Mouse (Mus musculus): ENCODE results near the gene Cdk14.

Gene Cdk14

GRCm38 (mm10) chr5:4770609-4771008 is 649.5 kb downstream of the Cdk14 start:
- DNase-seq: no peak

GRCm38 (mm10) chr5:4767896-4768295 is 652.2 kb downstream of the Cdk14 start:
- DNase-seq: no peak

DNA sequence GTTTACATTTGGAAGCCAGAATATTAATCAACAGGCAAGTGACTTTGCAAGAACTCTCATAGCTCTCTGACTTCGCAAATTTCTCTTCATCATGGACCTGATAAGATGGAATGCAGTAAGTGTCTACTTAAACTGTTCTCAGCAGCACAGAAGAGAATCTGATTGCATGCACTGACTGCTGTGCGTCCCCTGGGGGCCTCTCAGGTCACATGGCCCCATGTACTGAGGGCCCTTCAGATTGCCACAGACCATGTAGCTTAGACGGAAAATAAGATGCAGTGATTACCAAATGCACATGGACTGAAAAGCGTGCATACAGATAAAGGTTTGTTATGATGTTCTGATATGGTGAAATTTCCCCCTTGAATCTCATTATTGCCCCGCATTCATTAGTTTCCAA is 653.4 kb downstream of the Cdk14 start:
- no peak for DNase-seq

GRCm38 (mm10) chr5:4761891-4762290 is 658.2 kb downstream of the Cdk14 start:
- DNase-seq: no peak

DNA sequence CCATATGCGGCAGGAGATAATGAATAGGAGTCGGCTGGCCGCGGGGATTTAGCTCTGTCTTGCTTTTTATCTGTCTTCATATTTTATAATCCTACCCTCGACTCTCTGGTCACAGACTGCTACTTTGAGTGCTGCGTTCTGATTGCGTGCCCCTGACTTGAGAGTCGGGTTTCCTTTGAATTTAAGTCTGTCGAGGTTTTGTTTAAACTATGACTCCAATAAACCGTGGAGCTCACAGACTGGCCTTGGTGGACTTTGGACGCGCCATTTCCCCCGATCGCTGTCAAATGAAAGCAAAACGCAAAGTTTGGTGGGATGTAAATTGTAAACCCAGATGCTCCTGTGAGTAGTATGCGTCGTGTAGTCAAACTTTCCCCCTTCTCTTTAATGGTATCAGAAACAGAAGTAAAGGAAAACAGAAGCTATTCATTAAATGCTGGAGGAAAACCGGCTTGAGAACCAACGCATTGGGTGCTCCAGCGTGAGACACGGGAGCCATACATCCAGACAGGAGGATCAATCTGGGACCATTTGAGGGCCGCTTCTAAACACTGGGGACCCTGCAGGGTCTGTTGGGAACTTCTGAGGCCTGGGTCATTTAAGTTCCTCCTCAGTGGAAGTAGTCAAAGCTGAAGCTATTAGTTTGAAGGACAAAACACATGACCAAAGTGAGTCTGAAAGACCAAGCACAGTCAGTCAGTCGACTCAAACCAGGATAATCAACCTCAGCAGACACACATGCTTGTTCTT is 661.6 kb downstream of the Cdk14 start:
- DNase-seq: no peak

DNA sequence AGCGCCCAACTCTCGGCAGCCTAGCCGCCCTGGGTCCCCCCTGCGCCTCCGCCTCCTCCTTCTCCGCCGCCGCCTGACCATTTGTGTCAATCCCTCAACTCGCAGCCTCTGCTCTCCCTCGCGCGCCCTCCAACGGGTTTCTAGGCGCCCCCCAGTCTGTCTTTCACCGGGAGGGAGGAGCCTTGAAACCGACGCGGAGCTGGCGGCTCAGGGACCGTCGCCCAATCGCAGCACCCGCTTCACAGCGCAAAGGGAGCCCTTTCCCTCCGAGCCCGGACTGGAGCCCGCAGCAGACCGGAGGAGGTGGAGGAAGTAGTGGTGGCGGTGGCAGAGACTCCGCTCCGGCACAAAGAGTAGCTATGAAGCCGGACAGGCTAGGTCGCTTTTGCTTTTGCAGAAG is 662.2 kb downstream of the Cdk14 start, which contains the start of gene Fzd1:
Gene Fzd1 (minus strand): TSS at position 134 of the 400 bp plus-strand sequence.
- peak; percentile 89 to 93 for DNase-seq

- DNase-seq: peak; percentile 64 to 75
These were observed 663.0 kb downstream of the Cdk14 start for GRCm38 (mm10) chr5:4756871-4757711.

- DNase-seq: peak; percentile 51 to 69
These were observed 664.0 kb downstream of the Cdk14 start for GRCm38 (mm10) chr5:4756001-4756681.

DNA sequence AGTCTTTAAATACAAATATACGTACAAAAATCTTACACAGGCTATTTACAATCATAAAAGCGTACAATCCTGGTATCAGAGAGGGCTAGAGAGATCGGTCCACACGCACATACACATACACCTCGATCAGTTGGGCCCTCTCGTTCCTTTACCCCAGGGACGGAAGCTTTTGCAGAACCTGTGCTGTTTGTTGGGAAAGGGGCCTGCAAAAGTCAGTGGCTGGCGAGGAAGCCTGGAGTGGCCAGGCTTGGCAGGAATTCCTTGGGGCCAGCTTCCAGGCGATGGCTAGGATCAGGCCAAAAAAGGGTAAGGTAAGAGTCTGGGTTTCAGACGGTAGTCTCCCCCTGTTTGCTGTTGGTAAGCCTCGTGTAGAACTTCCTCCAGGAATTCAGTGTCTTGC is 664.8 kb downstream of the Cdk14 start:
- no peak for DNase-seq

DNA sequence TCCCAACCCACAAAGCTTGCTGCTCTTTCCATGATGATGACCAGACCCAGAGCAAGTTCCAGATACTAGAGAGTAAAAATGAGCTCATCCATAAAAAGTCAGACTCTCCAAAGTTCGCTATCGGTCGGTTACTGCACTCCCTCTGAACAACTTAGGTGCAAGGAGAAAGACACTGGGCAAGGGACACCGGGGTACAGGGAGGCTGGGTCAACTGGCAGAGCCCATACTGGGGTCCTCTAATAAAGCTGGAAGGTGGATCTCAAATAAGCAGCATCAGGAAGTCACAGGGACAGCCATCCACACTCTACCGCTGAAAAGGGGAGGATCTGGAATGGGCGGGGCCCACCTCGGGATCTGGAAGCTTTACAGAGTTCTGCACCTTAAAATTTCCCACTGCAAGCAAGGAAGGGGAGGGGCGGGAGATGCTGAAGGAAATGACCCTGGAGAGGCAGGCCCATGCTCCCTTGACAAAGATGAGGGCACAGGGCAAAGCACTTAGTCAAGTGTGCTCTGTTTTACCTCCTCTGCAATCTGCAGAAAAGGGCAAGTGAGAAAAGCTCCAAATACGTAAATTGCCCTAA is 665.3 kb downstream of the Cdk14 start:
- DNase-seq: peak in 1 of 2 experiments; percentile 19

All from cerebellum, adult 18-20 months (tissue).